Mouse (Mus musculus) limb, embryonic 12.5 days (tissue): ENCODE measurements around the gene Pcmt1. TPM values are rescaled to one million over a fixed set of nuclear protein-coding genes. Genes with fewer than 3 reads are reported as not detected.
A peak's percentile ranks its signal among the peaks of the same experiment; 100 is the strongest.

Experiments
- ATAC-seq: fragments of 200-750 bp; cut with Nextera tagmentation; 2 replicates; pipeline ENCODE4 v1.8.0; 2017; ENCODE audit warnings: low read depth, moderate TSS enrichment; ENCODE audit not compliant: insufficient number of reproducible peaks, insufficient read depth, low FRiP score, low TSS enrichment
- H3K27ac ChIP-seq: fragments of 300-500 bp; sonication (generic); 2 replicates; pipeline ENCODE4 v1.5.1; 2016; ENCODE audit warnings: mild to moderate bottlenecking, moderate library complexity
- H3K27me3 ChIP-seq: fragments of 300-500 bp; sonication (generic); 2 replicates; pipeline ENCODE4 v1.6.1; 2016; ENCODE audit warnings: mild to moderate bottlenecking, moderate library complexity
- H3K36me3 ChIP-seq: fragments of 300-500 bp; sonication (generic); 2 replicates; pipeline ENCODE4 v1.6.1; 2016; ENCODE audit warnings: mild to moderate bottlenecking, moderate library complexity
- H3K4me1 ChIP-seq: fragments of 300-500 bp; sonication (generic); replicated peaks from 2 replicates; pipeline ENCODE4 v1.6.1; 2016
- H3K4me2 ChIP-seq: fragments of 300-500 bp; sonication (generic); 2 replicates; pipeline ENCODE4 v1.6.1; 2016; ENCODE audit warnings: mild to moderate bottlenecking, moderate library complexity
- H3K4me3 ChIP-seq: fragments of 300-500 bp; sonication (generic); replicated peaks from 2 replicates; pipeline ENCODE4 v1.5.1; 2016; ENCODE audit warnings: mild to moderate bottlenecking
- H3K9ac ChIP-seq: fragments of 300-500 bp; sonication (generic); replicated peaks from 2 replicates; pipeline ENCODE4 v1.6.1; 2016; ENCODE audit warnings: mild to moderate bottlenecking, moderate library complexity
- H3K9me3 ChIP-seq: fragments of 300-500 bp; sonication (generic); 2 replicates; pipeline ENCODE4 v1.6.1; 2016; ENCODE audit warnings: mild to moderate bottlenecking, moderate library complexity
- WGBS: fragments of 180-500 bp; shearing (Covaris S2); methylation state at CpG from one replicate; pipeline ENCODE4 v1.1.7; 2016; 5-methylcytosine and 5-hydroxymethylcytosine counted together
- polyA plus RNA-seq: library from polyadenylated mRNA; unstranded; fragments of >200 nt; fragmentation: Nextera tagmentation; extraction: Ambion mirVana; gene quantifications from 2 replicates; pipeline ENCODE4 v1.2.1, GENCODE M21; 2016

Gene Pcmt1
- polyA plus RNA-seq, 1 experiment from 2014 or later: 120 TPM

GRCm38 (mm10) chr10:7586771-7587170 is 94.2 kb downstream of the Pcmt1 start:
- ATAC-seq: no peak
- H3K36me3 ChIP-seq: no peaks in the 10 kb centered on the region
- WGBS: 80% methylated on average over 2 of the region's 2 CpGs

GRCm38 (mm10) chr10:7582891-7583557 is 97.9 kb downstream of the Pcmt1 start:
- 41% methylated on average over 7 of the region's 7 CpGs for WGBS
- H3K4me3 ChIP-seq: no peak overlapping the region
- H3K9ac ChIP-seq: no peak overlapping the region
- H3K36me3 ChIP-seq: no peaks in the 10 kb centered on the region
- no peak overlapping the region for H3K27ac ChIP-seq
- H3K4me1 ChIP-seq: no peaks in the 10 kb centered on the region
- peaks cover 7% of the 10 kb centered on the region; the same call in 1 of the 2 replicates for H3K27me3 ChIP-seq
- ATAC-seq: no peak
- H3K9me3 ChIP-seq: no peaks in the 10 kb centered on the region
- no peak overlapping the region for H3K4me2 ChIP-seq

More at GRCm38 (mm10) chr10:7586771-7587170, 94.2 kb downstream of the Pcmt1 start:
- peaks cover 9% of the 10 kb centered on the region for H3K4me1 ChIP-seq
- H3K27ac ChIP-seq: no peak overlapping the region
- peaks cover 32% of the 10 kb centered on the region for H3K27me3 ChIP-seq
- no peak overlapping the region for H3K9ac ChIP-seq
- H3K4me3 ChIP-seq: no peak overlapping the region
- no peaks in the 10 kb centered on the region for H3K9me3 ChIP-seq
- H3K4me2 ChIP-seq: no peak overlapping the region

GRCm38 (mm10) chr10:7582157-7582890 is 98.6 kb downstream of the Pcmt1 start:
- Histone ChIP-seq H3K9ac (no peak overlapping the region), H3K27ac (no peak overlapping the region), H3K27me3 (peaks cover 7% of the 10 kb centered on the region; the same call in 1 of the 2 replicates), H3K4me2 (no peak overlapping the region), H3K36me3 (no peaks in the 10 kb centered on the region), H3K4me3 (no peak overlapping the region), H3K4me1 (no peaks in the 10 kb centered on the region), H3K9me3 (no peaks in the 10 kb centered on the region)
- WGBS: 38% methylated on average over 11 of the region's 11 CpGs
- 0 out of 2 replicates have a peak, but pooled peaks have one; percentile 15 for ATAC-seq

DNA sequence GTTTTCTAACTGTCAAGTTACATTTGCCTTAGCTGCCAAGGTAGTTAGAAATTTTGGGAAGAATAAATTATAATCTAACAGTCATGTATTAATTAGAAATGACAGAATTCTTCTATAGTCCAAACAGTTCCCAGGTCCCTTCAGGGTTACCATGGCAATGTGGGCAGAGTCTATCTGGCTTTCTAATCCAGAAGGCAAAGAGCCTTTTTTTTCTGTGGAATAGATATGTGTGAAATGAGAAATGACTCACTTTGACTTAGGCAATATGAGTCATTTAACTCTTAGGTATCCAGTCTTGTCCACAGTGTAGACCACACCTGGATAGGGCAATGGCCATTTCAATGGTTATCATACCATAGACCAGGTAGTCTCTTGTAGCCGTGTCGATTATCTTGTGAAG is 99.5 kb downstream of the Pcmt1 start:
- WGBS: 93% methylated on average over 2 of the region's 2 CpGs

More for the DNA sequence above, 99.5 kb downstream of the Pcmt1 start:
- ATAC-seq: no peak
- no peak overlapping the region for H3K4me2 ChIP-seq
- H3K27me3 ChIP-seq: peaks cover 7% of the 10 kb centered on the region; the same call in 1 of the 2 replicates
- no peaks in the 10 kb centered on the region for H3K4me1 ChIP-seq
- H3K36me3 ChIP-seq: no peaks in the 10 kb centered on the region
- H3K9ac ChIP-seq: no peak overlapping the region
- no peaks in the 10 kb centered on the region for H3K9me3 ChIP-seq
- H3K27ac ChIP-seq: no peak overlapping the region
- H3K4me3 ChIP-seq: no peak overlapping the region

Other genes starting within 250 kb of the Pcmt1 start
- 0.65 and 1.4 TPM in 2 replicates for gene Ulbp1, start 207.5 kb downstream of the Pcmt1 start, polyA plus RNA-seq
- gene Lrp11, start 91.3 kb downstream of the Pcmt1 start, polyA plus RNA-seq: 1.1 and 1.3 TPM in 2 replicates
- gene Nup43, start 13.6 kb downstream of the Pcmt1 start, polyA plus RNA-seq: 68.9 and 71.8 TPM in 2 replicates
- 8.4 and 9.1 TPM in 2 replicates for gene Lats1, start 78 bp upstream of the Pcmt1 start, polyA plus RNA-seq
- 69.5 and 74.9 TPM in 2 replicates for gene Katna1, start 44.9 kb upstream of the Pcmt1 start, polyA plus RNA-seq
- gene Ginm1, start 111.7 kb upstream of the Pcmt1 start, polyA plus RNA-seq: 60.8 and 68.1 TPM in 2 replicates
- 46.9 and 49.2 TPM in 2 replicates for gene Ppil4, start 111.8 kb upstream of the Pcmt1 start, polyA plus RNA-seq
- gene Zc3h12d, start 151.3 kb upstream of the Pcmt1 start, polyA plus RNA-seq: 0.29 TPM in 2 replicates